Mouse (Mus musculus) subcutaneous adipose tissue, adult 2 months (tissue): ENCODE results near the gene Adam21. TPM values are rescaled to one million over a fixed set of nuclear protein-coding genes. Genes with fewer than 3 reads are reported as not detected.

Experiments
- polyA plus RNA-seq: library from polyadenylated mRNA; depleted of rRNA; stranded (reverse); fragments of >200 nt; gene quantifications from 2 replicates; pipeline ENCODE4 v1.2.3, GENCODE M21; 2012; ENCODE audit warnings: low replicate concordance; rRNA removed

Adam21 gene
- 0.09 TPM in 1 of 2 replicates, not detected in the other for polyA plus RNA-seq

DNA sequence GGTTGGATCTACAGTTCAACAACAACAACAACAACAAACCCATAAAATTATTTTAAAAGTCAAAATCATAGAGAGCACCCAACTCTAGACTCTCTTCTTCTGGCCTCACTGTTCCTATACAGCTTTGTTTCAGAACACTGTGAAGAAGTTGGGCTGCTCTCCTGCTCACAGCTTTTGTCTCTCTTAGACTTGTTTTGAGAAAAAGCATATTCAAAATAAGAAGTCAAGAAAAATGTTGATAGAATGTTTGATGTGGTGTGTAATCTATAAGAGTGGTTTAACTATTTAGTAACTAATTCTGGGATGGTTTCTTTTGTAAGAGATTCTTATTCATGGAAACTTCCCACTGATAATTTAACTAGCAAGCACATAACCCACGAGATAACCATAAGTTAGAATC is at the start of gene Adam21:
Adam21 (minus strand) TSS at position 101 of the 400 bp plus-strand sequence.

DNA sequence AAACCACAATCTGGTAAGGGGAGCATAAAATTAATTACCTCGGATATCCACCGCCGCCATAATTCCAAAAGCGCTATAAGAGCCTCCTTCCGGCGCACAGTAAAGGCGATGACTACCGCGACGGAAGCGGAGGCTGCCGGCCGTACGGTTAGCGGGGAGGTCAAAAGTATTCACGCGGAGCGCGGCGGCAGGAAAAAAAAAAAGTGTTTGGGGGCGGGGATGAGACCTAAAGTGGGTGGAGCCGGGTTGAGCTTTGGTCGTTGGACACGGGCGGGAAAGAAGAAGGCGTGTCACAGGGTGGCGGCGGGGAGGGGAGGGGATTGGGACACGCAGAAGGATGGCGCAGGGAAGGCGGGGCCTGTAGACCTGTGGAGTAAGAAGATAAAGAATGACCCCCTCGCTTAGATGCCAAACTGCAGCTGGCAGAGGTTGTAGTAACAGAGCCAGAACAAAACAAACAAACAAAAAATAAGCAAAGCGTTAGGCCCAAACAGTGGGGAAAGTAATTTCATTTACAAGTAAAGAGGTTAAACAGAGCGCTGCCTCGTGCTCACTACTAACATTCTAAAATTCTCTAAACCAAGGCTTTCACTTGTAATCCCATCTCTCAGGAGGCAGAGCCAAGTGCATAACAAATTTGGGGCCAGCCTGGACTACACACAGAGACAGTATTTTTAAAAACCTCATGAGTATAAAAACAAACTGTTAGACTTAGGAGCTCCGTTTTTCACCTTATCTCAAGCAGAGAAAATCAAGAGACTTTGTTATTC is 26.8 kb upstream of the Adam21 start, which contains the start of gene Med6:
Med6 (minus strand) TSS at position 107 of the 770 bp plus-strand sequence.

DNA sequence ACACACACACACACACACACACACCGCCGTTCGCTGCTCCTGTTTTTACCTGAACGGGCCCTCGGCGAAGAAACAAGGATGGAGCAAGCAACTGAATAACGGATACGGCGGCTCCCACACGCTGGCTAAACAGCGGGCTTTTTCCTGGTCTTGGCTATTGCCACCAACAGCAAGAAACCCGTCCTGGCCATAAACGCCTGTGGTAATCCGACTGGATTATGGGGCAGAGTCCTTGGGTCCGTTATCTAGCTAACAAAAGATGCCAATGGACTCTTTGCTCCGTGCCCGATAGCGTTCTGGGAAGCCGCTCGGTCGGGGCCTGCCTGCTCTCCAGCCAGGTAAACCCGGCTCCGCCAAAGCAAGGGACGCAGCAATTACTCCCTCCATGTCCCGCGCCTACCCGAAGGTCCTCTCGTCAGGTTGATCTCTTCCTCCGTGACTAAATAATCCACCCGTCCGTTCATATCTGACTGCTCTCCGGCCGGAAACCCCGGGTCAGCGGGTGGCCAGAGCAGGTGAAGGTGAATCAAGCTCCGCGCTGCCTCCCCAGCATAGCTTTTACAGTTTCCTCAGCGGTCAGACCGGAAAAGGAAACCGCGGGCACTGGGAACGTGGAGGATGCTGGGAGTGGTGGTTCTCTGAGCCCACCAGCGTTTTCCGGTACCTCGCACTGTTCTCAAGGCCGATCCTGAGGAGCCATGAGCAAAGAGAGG is 35.8 kb downstream of the Adam21 start, which contains the start of the genes Gm20498 and Synj2bp:
Gm20498 (minus strand) TSS at position 590 of the 713 bp plus-strand sequence.
Synj2bp (minus strand) TSS at position 596 of the 713 bp plus-strand sequence.

Other genes starting within 250 kb of the Adam21 start
- 0.24 and 0.32 TPM in 2 replicates for gene Slc8a3, start 235.3 kb downstream of the Adam21 start, polyA plus RNA-seq
- gene Gm4787, start 189.0 kb downstream of the Adam21 start, polyA plus RNA-seq, result 0.33 and 0.60 TPM in 2 replicates
- gene Adam4, start 146.5 kb downstream of the Adam21 start, polyA plus RNA-seq, result 0.23 and 0.45 TPM in 2 replicates
- gene Cox16, start 83.3 kb downstream of the Adam21 start, polyA plus RNA-seq, result 101 and 121 TPM in 2 replicates
- gene Gm20498, start 35.6 kb downstream of the Adam21 start, polyA plus RNA-seq, result 12.8 and 18.4 TPM in 2 replicates
- gene Synj2bp, start 35.6 kb downstream of the Adam21 start, polyA plus RNA-seq, result 35.0 and 38.6 TPM in 2 replicates
- gene Med6, start 26.5 kb upstream of the Adam21 start, polyA plus RNA-seq, result 11.1 and 12.2 TPM in 2 replicates
- gene Ttc9, start 62.8 kb upstream of the Adam21 start, polyA plus RNA-seq, result 1.4 and 4.6 TPM in 2 replicates
- gene Map3k9, start 212.7 kb upstream of the Adam21 start, polyA plus RNA-seq, result 0.20 and 1.9 TPM in 2 replicates